15 mouse cellular contexts compared by ENCODE assay signal in the genomic region with DNA sequence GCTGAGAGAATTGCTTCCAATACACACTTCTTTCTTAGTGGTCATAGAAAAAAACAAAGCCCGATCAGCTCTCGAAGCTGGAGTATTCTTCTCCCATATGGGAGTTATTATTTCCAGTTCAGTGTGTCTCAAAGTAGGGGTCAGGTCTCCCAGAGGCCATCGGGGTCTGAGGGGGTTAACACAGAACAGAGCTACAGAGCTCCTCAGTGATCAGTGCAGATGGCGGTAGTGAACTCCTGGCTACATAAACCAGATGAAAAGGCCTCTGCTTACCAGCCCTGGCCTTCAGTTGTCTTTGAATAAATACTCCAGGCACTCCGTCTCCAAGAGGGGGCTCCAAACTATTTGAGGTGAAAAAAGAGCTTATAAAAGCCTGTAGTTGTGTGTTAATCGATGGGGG.
DNase-seq lines count a peak whose midpoint lies in the region; ATAC-seq lines count a peak whose summit lies in the region.
"Had no signal": no experiment of that assay in that cellular context is flagged by ENCODE, and none has a peak within 500 bp of the region (broad histone marks: within the 10 kb centered on the region; RNA-seq: fewer than 3 reads in every experiment).

No protein-coding gene starts in this region.

- no peaks in the 10 kb centered on the region for H3K9me3 ChIP-seq in hindbrain, embryonic 11.5 days (ENCODE audit: control insufficient read depth, low read length)
- no peaks in the 10 kb centered on the region for H3K9me3 ChIP-seq in hindbrain, embryonic 16.5 days (ENCODE audit: control insufficient read depth, low read length)
- H3K9me3 ChIP-seq in forebrain, embryonic 12.5 days: no peaks in the 10 kb centered on the region
- H3K9me3 ChIP-seq in neural tube, embryonic 11.5 days (ENCODE audit: control insufficient read depth, low read length): no peaks in the 10 kb centered on the region
- H3K9me3 ChIP-seq: heart, embryonic 13.5 days had no signal

- H3K4me3 ChIP-seq in hindbrain, embryonic 11.5 days (ENCODE audit: low read depth, low read length): no peak overlapping the region
- H3K4me3 ChIP-seq in hindbrain, embryonic 16.5 days (ENCODE audit: low read length): no peak overlapping the region
- H3K4me3 ChIP-seq in forebrain, embryonic 12.5 days (replicated peaks): no peak overlapping the region
- H3K4me3 ChIP-seq in neural tube, embryonic 11.5 days (ENCODE audit: low read depth, low read length): no peak overlapping the region
- H3K4me3 ChIP-seq: heart, embryonic 13.5 days had no signal

- 17% methylated on average over 6 of the region's 6 CpGs for WGBS in hindbrain, embryonic 11.5 days
- 39% methylated on average over 6 of the region's 6 CpGs for WGBS in hindbrain, embryonic 16.5 days
- 8% methylated on average over 6 of the region's 6 CpGs for WGBS in forebrain, embryonic 12.5 days
- WGBS in neural tube, embryonic 11.5 days: 22% methylated on average over 6 of the region's 6 CpGs

- peak; percentile 50 for DNase-seq in hindbrain, embryonic 11.5 days (ENCODE audit: low spot score)
- peak; percentile 80 for DNase-seq in embryo, embryonic 10 days (ENCODE audit: low spot score)
- DNase-seq in neural tube, embryonic 11.5 days (ENCODE audit: low spot score): peak; percentile 69
- no peak for DNase-seq in testis, postnatal 14 days (ENCODE audit: low spot score)
- no peak for DNase-seq in adrenal gland, adult 2 months
- DNase-seq: adrenal gland, postnatal 10 days; cerebellum, adult 8-10 months; heart, postnatal 36 days; lung, adult 2 months; right cerebral cortex, adult 18-20 months had no signal

- peak; percentile 93 for ATAC-seq in hindbrain, embryonic 11.5 days (ENCODE audit: low FRiP score)
- ATAC-seq in hindbrain, embryonic 16.5 days: no peak
- ATAC-seq in forebrain, embryonic 12.5 days (ENCODE audit: low FRiP score): peak; percentile 91
- ATAC-seq in neural tube, embryonic 11.5 days (ENCODE audit: insufficient read depth, low FRiP score, low TSS enrichment): peak; percentile 90
- no peak for ATAC-seq in megakaryocyte-erythroid progenitor cell, adult 5-6 weeks (replicated peaks; ENCODE audit: low FRiP score, low TSS enrichment, poor library complexity, severe bottlenecking)

- H3K27me3 ChIP-seq in hindbrain, embryonic 11.5 days (ENCODE audit: control insufficient read depth, insufficient read depth, low read length): no peaks in the 10 kb centered on the region
- H3K27me3 ChIP-seq in hindbrain, embryonic 16.5 days (replicated peaks; ENCODE audit: control insufficient read depth, insufficient read depth, low read length): no peaks in the 10 kb centered on the region
- H3K27me3 ChIP-seq in forebrain, embryonic 12.5 days: no peaks in the 10 kb centered on the region
- H3K27me3 ChIP-seq in neural tube, embryonic 11.5 days (ENCODE audit: control insufficient read depth, insufficient read depth, low read length): no peaks in the 10 kb centered on the region
- H3K27me3 ChIP-seq: heart, embryonic 13.5 days had no signal

- H3K36me3 ChIP-seq in hindbrain, embryonic 11.5 days (ENCODE audit: control insufficient read depth, insufficient read depth, low read length): no peaks in the 10 kb centered on the region
- H3K36me3 ChIP-seq in hindbrain, embryonic 16.5 days (ENCODE audit: control insufficient read depth, insufficient read depth, low read length): no peaks in the 10 kb centered on the region
- H3K36me3 ChIP-seq in forebrain, embryonic 12.5 days (replicated peaks): no peaks in the 10 kb centered on the region
- no peaks in the 10 kb centered on the region for H3K36me3 ChIP-seq in neural tube, embryonic 11.5 days (ENCODE audit: control insufficient read depth, insufficient read depth, low read length)
- H3K36me3 ChIP-seq: heart, embryonic 13.5 days had no signal

- H3K4me1 ChIP-seq in hindbrain, embryonic 11.5 days (replicated peaks; ENCODE audit: control insufficient read depth, insufficient read depth, low read length): no peaks in the 10 kb centered on the region
- H3K4me1 ChIP-seq in hindbrain, embryonic 16.5 days (ENCODE audit: control insufficient read depth, insufficient read depth, low read depth, low read length): no peaks in the 10 kb centered on the region
- H3K4me1 ChIP-seq in forebrain, embryonic 12.5 days: peaks cover 8% of the 10 kb centered on the region; the same call in 1 of the 2 replicates
- H3K4me1 ChIP-seq in neural tube, embryonic 11.5 days (ENCODE audit: control insufficient read depth, insufficient read depth, low read length): no peaks in the 10 kb centered on the region
- H3K4me1 ChIP-seq: heart, embryonic 13.5 days had no signal

- no peak overlapping the region; the same call in 1 of the 2 replicates for H3K27ac ChIP-seq in hindbrain, embryonic 11.5 days (ENCODE audit: low read depth, low read length)
- H3K27ac ChIP-seq in hindbrain, embryonic 16.5 days (ENCODE audit: low read depth, low read length): no peak overlapping the region
- peak overlapping the region; percentile 75 for H3K27ac ChIP-seq in forebrain, embryonic 12.5 days
- peak overlapping the region; percentile 60; the same call in 1 of the 2 replicates for H3K27ac ChIP-seq in neural tube, embryonic 11.5 days (ENCODE audit: low read depth, low read length)
- H3K27ac ChIP-seq: heart, embryonic 13.5 days; macrophage had no signal

- H3K4me2 ChIP-seq in hindbrain, embryonic 11.5 days (replicated peaks; ENCODE audit: low read depth, low read length): no peak overlapping the region
- no peak overlapping the region for H3K4me2 ChIP-seq in hindbrain, embryonic 16.5 days (ENCODE audit: low read length)
- H3K4me2 ChIP-seq in forebrain, embryonic 12.5 days: no peak overlapping the region
- H3K4me2 ChIP-seq in neural tube, embryonic 11.5 days (ENCODE audit: low read depth): no peak overlapping the region
- H3K4me2 ChIP-seq: heart, embryonic 13.5 days had no signal

- H3K9ac ChIP-seq in hindbrain, embryonic 11.5 days (ENCODE audit: low read depth, low read length): no peak overlapping the region
- no peak overlapping the region for H3K9ac ChIP-seq in hindbrain, embryonic 16.5 days (ENCODE audit: low read depth, low read length)
- H3K9ac ChIP-seq in forebrain, embryonic 12.5 days: no peak overlapping the region
- no peak overlapping the region for H3K9ac ChIP-seq in neural tube, embryonic 11.5 days (ENCODE audit: low read length)
- H3K9ac ChIP-seq: heart, embryonic 13.5 days had no signal

Comparison
In these comparisons a context has a peak if more than half of its experiments do, and no peak if none do; other contexts are left out.
1. ATAC-seq: peak in hindbrain, embryonic 11.5 days (single experiment), forebrain, embryonic 12.5 days (single experiment) and neural tube, embryonic 11.5 days (single experiment); none in hindbrain, embryonic 16.5 days (single experiment) and megakaryocyte-erythroid progenitor cell, adult 5-6 weeks (single experiment).
2. DNase-seq: peak in hindbrain, embryonic 11.5 days (single experiment), embryo, embryonic 10 days (single experiment) and neural tube, embryonic 11.5 days (single experiment); none in testis, postnatal 14 days (single experiment) and adrenal gland, adult 2 months (single experiment).
3. H3K27ac ChIP-seq: peak in forebrain, embryonic 12.5 days (single experiment) and neural tube, embryonic 11.5 days (single experiment); none in hindbrain, embryonic 11.5 days (single experiment) and hindbrain, embryonic 16.5 days (single experiment).